Mouse (Mus musculus) heart, postnatal 4 days (tissue): ENCODE measurements around the gene Tmem18. TPM values are rescaled to one million over a fixed set of nuclear protein-coding genes. Genes with fewer than 3 reads are reported as not detected.

ENCODE experiments used
- DNase-seq: peaks from one replicate; pipeline ENCODE4 v3.0.0; 2021
- total RNA-seq, 2 experiments: library from RNA; stranded (reverse); gene quantifications; 2 replicates each; pipeline ENCODE4 v1.2.3; 2021

Gene Tmem18
- 10 to 100 TPM; 11.2 to 11.9 TPM for total RNA-seq

DNA sequence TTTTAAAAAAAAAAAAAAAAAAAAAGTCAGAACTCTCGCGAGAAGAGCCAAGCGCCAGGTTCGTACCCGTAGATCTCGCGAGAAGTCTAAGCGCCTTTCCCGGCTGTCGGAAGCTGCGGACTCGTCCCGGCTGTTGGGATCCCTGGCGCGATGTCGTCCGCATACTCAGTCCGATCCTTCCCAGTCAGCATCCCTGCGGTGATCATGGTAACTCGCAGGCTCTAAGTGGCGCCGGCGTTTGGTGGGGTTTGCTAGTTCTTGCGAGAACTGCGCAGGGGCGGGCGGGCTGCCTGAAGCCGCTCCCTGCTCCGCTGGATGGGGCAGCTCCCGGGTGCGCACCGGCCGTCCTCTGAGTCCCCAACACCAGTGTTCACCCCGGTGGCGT, at the start of gene Tmem18:
TSS of gene Tmem18 (plus strand) at position 71 of the 385 bp plus-strand sequence.
- DNase-seq: peak; percentile 84

DNA sequence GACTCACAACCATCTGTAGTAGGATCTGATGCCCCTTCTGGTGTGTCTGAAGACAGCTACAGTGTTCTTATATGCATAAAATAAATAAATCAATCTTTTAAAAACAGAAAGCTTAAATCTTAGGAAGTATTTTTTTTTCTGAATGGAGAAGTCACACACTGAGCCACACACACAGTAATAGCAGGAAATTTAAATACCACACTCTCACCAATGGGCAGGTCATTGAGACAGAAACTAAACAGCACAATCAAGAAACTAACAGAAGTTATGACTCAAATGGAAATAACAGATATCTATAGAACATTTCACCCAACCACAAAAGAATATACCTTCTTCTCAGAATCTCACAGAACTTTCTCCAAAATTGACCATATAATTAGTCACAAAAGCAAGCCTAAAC, 26.9 kb upstream of the Tmem18 start:
- DNase-seq: no peak

DNA sequence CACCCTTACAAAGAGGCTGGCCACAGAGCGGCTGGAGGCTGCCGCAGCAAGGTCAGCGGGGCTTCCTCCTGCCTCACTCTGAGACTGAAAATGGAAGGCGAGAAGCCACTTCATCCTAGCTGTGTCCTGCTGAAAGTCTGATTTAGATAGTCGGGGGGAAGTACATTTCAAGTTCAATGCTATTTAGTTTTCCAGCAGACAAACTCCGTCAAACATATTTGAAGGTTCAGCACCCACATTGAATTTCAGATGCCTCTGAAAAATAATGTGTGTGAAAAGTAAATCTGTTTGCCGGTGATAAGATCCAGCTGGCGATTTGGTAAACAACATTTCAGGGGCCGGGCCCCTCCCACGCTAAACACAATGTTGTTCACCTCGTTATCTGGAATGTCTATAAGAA, 22.8 kb upstream of the Tmem18 start:
- DNase-seq: no peak

DNA sequence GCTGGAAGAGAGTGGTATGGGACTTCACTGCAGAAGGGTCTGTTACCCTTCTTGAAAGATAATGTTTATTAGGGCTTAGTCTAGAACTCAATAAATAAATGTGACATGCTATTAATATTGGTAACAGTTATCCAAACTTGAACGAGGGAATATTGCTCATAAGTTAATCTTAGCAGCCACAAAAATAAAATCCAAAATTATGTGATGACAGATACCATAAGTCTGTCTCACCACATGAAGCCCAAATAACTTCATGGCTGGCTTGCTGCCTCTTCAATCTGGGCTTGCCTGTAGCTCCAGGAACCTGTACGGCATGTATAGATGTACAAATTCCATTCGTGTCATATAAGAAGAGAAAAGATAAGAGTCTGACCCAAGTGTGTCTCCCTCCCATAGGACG, 12.2 kb upstream of the Tmem18 start:
- DNase-seq: no peak

DNA sequence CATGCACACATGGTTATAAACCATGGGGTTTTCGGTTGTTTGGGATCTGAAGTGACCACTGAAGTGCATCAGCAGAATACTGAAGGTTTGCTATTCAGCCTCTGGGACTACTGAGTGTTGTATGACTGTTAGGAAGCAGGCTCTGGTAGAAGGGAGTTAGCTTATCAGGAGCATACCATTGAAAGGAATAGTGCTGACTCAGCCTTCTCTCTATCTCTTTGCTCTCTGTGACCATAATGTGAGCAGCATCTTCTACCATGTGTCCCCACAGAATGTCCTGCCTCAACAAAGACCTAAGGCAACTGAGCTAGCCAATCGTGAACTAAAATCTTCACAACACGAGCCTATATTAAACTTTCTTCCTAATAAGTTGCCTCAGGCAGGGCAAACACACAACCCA, 8.3 kb upstream of the Tmem18 start:
- DNase-seq: no peak

DNA sequence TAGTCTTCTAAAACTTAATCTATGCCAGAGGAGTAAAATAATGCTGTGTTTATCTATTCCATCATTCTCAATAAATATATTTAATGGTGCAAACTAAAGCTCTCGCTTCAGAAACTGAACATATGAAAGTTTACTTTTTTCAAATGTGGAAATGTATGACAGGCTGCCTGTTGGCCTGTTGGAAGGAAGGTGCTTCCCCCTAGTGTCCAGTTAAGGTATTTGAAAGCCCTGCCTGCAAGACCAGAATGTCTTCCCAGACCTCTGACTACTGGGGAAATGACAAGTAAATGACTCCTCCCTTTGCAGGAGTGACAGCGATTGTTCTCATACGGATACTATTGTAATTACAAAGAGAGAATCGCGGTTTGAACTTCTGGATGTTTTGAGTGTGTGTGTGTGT, 6.2 kb upstream of the Tmem18 start:
- DNase-seq: peak; percentile 80

DNA sequence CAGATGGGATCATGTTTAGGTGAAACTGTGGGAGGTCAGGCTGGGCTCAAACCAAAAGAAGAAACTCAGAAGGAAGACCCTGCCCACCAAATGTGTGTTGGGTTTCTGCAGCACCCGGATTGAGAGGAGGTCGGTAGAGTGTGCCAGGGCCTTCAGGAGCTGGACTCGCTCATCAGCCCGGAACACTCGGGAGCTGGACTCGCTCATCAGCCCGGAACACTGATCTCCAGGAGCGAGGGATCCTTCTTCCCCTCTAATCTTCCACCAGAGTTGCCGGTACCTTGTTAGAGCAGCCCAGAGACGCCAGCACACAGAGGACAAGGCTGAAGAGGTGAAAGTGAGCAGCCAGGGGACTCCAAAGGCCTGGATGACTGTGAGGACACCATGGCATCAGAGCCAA, 2.9 kb upstream of the Tmem18 start:
- no peak for DNase-seq

DNA sequence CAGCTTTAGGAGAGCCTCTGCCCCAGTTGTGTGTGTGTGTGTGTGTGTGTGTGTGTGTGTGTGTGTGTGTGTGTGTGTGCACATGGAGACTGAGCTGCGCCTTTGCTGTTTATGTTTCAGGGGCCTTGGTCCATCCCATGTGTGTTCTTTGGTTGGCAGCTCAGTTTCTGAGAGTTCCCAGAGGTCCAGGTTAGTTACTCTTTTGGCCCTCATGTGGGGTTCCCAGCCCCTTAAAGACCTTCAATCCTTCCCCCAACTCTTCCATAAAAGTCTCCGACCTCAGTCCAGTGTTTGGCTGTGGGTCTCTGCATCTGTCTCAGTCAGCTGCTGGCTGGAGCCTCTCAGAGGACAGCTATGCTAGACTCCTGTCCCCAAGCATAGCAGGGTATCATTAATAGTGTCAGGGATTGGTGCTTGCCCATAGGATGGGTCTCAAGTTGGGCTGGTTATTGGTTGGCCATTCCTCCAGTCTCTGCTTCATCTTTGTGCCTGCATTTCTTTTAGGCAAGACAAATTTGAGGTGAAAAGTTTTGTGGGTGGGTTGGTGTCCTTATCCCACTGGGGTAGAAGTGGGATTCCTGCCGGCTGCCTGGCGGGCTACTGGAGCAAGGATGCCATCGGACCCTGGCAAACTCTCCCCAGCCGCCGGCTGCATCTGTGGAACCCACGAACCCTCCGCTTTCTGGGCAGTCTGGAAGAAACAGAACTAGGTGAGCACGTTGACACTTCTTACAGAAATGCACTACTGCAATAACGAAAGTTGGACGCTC, 455 bp upstream of the Tmem18 start:
- DNase-seq: no peak

DNA sequence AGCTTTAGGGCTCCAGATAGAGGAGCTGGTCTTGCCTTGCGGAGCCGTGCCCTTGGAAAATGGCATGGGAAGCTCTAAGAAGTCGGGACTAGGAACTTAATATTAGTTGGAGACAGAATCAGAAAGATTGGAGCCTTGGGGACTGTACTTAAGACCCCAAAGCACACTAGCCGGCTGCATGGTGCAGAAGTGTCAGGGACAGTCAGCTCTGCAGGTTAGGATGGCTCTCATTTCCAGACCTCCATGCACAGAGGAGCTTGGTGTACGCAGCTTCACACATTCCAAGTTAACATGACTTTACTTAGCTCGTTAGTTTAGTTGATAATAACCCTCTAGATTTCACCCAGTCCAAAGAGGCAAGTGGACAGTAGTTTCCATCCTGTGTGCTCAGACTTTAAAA, 637 bp downstream of the Tmem18 start:
- no peak for DNase-seq

DNA sequence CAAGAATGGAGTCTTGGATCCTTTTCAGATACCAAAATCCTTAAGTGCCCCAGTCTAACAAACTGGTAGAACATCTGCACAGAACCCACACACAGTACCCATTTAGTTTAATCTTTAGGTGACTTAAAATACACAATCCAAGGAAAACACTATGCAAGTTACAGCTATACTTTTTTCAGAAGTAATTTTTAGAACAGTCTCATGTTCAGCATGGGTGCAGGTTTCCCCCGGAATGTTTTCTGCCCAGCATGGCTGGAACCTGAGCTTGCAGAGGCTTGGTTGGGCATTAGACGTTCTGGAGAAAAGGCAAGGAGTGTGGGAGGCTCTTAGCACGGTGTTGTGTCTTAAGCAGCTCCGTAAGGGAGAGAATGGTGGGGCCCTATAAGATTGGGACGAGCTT, 7.6 kb downstream of the Tmem18 start:
- DNase-seq: no peak

DNA sequence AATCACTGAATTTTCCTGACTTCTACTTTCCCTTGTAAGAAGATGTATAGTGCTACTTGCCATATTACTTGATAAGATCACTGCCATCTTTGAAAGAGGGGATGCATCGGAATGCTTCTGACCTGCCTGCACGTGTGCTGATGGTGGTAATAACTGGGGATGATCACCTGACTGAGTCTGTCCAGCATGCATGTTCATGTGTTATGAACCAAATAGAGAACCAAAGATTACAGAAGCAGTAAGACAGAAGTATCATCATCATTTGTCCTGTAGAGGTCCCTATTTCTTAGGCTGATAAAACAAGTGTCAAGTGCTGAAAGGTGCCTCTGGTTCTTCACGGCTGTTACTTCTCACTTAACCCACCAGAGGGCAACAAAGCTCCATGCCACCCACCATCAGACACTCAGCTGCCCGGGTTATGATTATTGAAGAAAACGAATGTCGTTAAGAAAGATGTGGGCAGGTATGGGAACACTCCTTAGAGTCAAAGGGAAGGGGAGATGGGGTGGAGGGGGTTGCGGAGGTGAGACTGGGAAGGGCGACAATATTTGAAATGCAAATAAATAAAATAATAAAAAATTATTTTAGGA, 12.7 kb downstream of the Tmem18 start:
- DNase-seq: peak; percentile 56

DNA sequence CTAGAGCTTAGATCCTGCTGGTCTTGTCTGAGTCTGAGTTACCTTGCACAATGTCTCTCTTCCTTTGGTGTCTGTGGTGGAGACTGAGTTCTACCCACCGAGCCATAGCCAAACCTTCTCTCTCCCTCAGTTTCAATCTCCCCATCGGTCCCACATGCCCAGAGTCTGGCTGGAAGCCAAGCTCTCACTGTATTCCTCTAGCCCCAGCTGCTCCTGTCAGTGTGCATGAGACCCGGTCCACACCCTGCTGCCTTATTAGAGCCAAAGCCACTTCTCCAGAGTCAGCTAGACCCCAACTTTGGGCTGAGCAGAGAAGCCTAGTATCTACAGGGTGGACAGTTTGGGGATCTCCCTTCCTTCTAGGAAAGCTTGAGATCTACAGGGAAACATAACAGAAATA, 14.7 kb downstream of the Tmem18 start:
- no peak for DNase-seq

DNA sequence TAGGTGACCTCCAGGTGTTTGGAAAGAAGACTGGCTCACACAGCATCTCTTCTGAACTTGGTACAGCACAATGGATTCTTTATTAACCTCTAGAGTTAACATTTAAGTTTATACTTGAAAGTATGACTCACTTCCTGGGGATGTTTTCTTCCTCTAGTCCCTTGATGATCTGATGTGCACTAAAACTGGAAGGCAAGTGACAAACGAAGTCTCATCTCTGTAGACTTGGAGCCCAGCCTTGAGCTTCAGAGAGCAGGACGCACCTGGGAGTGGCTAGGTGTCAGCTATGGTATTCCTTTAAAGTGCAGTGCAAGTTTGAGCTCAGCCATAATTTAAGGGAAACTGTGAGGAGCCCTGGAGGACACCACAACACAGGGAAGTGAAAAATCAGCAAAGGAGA, 15.2 kb downstream of the Tmem18 start:
- DNase-seq: no peak

DNA sequence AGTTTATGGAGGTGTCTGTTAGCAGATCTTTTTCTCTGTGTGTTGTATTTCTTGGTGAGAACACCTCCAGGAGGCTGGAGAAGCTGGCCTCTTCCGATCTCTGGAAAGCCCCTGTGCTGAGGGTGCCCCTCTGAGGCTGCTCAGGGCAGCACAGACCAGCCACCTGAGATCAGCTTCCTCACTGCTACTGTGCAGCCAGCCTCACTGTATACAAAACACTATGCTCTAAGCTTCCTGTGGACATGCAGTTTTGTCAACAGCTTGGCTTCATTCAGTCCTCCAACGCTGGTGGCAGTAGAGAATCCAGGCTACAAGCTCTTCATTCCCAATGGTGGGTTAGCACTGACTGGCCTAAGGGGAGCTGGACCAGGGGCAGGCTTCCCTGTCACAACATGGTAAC, 15.8 kb downstream of the Tmem18 start:
- DNase-seq: no peak

DNA sequence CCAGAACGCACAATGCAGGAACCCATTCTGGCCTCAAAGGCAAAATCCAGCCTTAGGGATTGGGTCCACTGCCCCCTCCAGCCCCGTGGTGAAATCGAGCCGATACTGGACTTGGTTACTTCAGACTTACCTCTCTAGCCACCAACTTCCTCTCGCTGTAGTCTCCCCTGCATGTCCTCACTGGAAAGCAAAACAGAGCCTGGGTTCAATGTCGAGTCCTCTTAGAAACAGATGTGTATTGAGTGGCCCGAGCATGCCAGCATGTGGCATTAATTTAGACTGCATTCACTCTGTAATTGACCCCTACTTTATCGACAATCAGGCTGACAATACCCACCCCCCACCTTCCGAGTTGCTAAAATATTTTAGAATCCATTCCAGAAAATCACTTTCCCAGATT, 19.8 kb downstream of the Tmem18 start:
- DNase-seq: no peak

DNA sequence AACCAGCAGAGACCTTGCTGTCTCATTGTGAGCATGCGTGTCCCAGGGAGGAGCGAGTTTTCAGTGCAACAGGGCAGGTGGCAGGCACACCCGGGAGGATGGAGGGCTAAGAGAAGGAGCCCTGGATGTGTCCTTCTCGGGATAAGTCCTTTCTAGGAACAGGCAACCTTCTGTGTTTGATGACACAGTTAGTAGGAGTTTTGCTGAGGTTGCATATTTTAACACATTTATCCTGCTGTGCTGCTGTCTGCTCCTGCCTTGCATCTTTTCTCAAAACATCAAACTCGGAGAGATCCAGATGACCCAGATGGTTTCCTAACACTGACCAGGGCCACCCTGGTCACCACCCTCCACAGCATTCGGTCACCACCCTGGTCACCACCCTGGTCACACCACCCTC, 20.6 kb downstream of the Tmem18 start:
- DNase-seq: no peak

DNA sequence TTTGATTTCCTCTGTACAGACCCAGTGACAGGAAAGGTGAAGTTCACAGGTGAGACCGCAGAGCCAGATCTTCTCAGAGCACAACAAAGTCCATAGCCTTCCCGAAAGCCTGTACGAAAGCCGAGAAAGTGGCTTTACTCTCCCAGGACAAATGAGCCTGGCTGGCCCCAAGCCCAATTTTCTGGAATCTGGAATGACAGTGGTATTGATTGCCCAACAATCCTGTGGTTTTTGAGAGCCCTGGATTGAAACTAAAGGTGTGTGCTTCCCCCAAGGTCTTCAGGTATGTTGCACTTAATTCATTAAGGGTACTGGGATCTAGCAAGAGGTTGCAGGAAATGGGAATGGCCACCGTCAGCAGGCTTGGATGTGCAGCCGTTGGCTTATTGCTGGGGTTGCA, 21.7 kb downstream of the Tmem18 start:
- DNase-seq: no peak

DNA sequence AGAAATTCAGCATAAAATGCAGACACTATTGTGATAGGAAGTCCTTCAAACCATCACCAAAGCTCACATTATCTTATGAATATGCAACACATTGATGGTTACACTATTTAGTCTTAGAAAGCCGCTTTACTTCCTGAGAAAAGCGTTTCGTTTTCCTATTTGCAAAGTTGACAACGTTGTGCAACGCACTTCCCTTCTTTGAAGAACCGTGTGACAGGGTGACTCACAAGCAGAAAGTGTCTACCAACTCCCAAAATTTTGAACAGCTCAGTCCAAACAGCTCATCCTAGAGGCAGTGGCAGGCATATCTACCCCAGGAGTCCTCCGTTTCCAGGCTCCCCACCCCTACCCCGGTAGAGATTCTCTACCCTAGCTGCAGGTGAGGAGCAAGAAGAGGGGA, 22.5 kb downstream of the Tmem18 start:
- DNase-seq: no peak

DNA sequence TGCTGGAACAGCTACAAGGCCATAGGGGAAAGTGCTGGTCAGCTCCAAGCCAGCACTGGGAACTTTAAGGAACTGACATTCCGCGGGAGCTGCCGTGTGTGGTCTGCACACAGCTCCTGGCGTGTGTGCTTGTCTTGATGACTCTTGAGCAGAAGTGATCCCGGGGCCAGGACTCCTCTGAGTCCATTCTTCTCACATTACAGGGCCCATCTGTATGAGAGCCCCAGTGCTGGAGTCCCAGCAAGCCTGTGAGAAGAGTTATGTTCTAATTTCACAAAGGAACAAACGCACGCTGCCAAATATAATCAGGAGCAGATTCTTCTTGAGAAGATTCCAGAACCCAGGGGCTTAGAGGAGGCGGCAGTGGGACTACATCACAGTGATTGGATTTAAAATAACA, 34.2 kb downstream of the Tmem18 start:
- no peak for DNase-seq

DNA sequence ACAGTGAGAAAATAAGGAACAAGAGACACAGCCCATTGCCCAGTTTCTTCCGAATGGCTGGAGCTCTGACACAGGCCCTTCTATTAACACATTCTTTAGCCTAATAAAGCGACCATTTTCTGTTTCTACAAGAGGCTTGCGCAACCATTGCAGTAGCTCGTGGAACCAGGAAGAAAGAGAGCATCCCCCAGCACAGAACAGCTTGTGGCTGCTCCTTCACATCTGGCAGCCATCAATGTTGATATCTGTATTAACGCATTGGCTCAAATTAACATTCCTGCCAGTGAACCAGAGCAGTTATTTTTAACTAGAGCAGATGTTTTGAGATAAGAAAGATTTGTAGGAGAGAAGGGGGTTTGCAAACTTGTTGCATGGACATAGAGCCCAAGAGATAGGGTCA, 44.2 kb downstream of the Tmem18 start:
- DNase-seq: no peak

DNA sequence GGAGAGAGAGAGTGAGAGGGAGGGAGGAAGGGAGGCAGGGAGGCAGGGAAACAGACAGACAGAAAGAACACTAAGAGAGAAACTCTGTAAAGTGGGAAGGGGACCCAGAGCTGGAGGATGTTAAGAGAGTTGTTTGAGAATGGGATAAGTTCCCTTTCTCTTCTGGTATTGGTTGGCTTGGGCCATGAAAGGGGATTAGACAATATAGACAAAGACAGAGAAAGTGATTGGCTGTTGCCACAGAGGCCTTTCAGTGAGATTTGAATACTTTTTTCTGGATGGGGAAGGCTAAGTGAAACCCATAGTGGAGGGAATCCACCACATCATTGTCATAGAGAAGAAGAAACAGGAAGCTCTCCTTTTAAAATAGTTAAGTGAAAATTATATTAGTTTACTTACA, 50.3 kb downstream of the Tmem18 start:
- no peak for DNase-seq
